Mouse (Mus musculus) embryonic fibroblast, embryonic 13.5 days (primary cell): Measurements from ENCODE around the gene Sik2. TPM values are rescaled to one million over a fixed set of nuclear protein-coding genes. Genes with fewer than 3 reads are reported as not detected.

Source experiments
- H3K27ac ChIP-seq: 2 replicates; pipeline ENCODE4 v1.5.1; 2012; ENCODE audit warnings: low read length, control low read depth, inconsistent platforms; ENCODE audit not compliant: insufficient read depth
- H3K4me1 ChIP-seq: 2 replicates; pipeline ENCODE4 v1.6.1; 2011; ENCODE audit warnings: low read length; ENCODE audit not compliant: control insufficient read depth, insufficient read depth
- H3K4me3 ChIP-seq: 2 replicates; pipeline ENCODE4 v1.5.1; 2011; ENCODE audit warnings: mild to moderate bottlenecking, control low read depth, low read length; ENCODE audit not compliant: insufficient read depth
- CTCF ChIP-seq: IDR thresholded peaks from 2 replicates; pipeline ENCODE4 v1.5.1; 2011; ENCODE audit warnings: mild to moderate bottlenecking, control low read depth, low read length, moderate library complexity, borderline replicate concordance; ENCODE audit not compliant: insufficient read depth
- POLR2A ChIP-seq: IDR thresholded peaks from 2 replicates; pipeline ENCODE4 v1.6.1; 2011; ENCODE audit warnings: low read depth, mild to moderate bottlenecking, control low read depth, low read length, moderate library complexity
- polyA plus RNA-seq: library from polyadenylated mRNA; stranded (reverse); fragments of >200 nt; gene quantifications from 2 replicates; pipeline ENCODE4 v1.2.4, GENCODE M21; 2011; ENCODE audit warnings: low read depth; ENCODE audit not compliant: missing spikeins, insufficient read length

Gene Sik2
- polyA plus RNA-seq, 1 experiment: 22.1 TPM

- no peak overlapping the region for H3K4me3 ChIP-seq
- peaks cover 3% of the 10 kb centered on the region for H3K4me1 ChIP-seq
- H3K27ac ChIP-seq: no peak overlapping the region
- TF ChIP-seq POLR2A (no peak), CTCF (no peak)
Measured at GRCm38 (mm10) chr9:50847606-50848368, 161.1 kb downstream of the Sik2 start.

GRCm38 (mm10) chr9:50847133-50847532 lies 161.7 kb downstream of the Sik2 start:
- H3K4me3 ChIP-seq: no peak overlapping the region
- TF ChIP-seq POLR2A (no peak), CTCF (no peak)
- H3K27ac ChIP-seq: no peak overlapping the region
- H3K4me1 ChIP-seq: peaks cover 3% of the 10 kb centered on the region

GRCm38 (mm10) chr9:50845547-50845946 lies 163.3 kb downstream of the Sik2 start:
- Histone ChIP-seq H3K27ac (no peak overlapping the region), H3K4me3 (no peak overlapping the region), H3K4me1 (peaks cover 3% of the 10 kb centered on the region)
- TF ChIP-seq POLR2A (no peak), CTCF (no peak)

GRCm38 (mm10) chr9:50845081-50845480 lies 163.8 kb downstream of the Sik2 start, which contains the start of gene Ppp2r1b:
Gene Ppp2r1b (plus strand): TSS chr9:50845301.
- Histone ChIP-seq H3K4me1 (no peaks in the 10 kb centered on the region), H3K27ac (no peak within 1 kb of the TSS), H3K4me3 (no peak within 1 kb of the TSS)
- TF ChIP-seq POLR2A (no peak), CTCF (no peak)

Other genes starting within 250 kb of the Sik2 start
- 7.2 and 9.3 TPM in 2 replicates for gene Fdxacb1, start 240.8 kb downstream of the Sik2 start, polyA plus RNA-seq
- gene Alg9, start 234.1 kb downstream of the Sik2 start, polyA plus RNA-seq: 22.8 and 24.1 TPM in 2 replicates
- 21.3 and 27.1 TPM in 2 replicates for gene 1110032A03Rik, start 233.6 kb downstream of the Sik2 start, polyA plus RNA-seq
- gene Ppp2r1b, start 163.8 kb downstream of the Sik2 start, polyA plus RNA-seq: 32.0 and 33.9 TPM in 2 replicates
- gene Btg4, start 51.8 kb upstream of the Sik2 start, polyA plus RNA-seq: not detected in 2 replicates
- 32.1 and 48.7 TPM in 2 replicates for gene Layn, start 68.0 kb upstream of the Sik2 start, polyA plus RNA-seq
- 4.3 and 5.8 TPM in 2 replicates for gene 4833427G06Rik, start 93.0 kb upstream of the Sik2 start, polyA plus RNA-seq
- 0.05 TPM in 1 of 2 replicates, not detected in the other for gene Gm32742, start 156.4 kb upstream of the Sik2 start, polyA plus RNA-seq
- not detected in 2 replicates for gene Pou2af1, start 204.6 kb upstream of the Sik2 start, polyA plus RNA-seq